Mouse (Mus musculus) midbrain, postnatal 0 days (tissue): ENCODE results near the gene Calhm1. TPM values are rescaled to one million over a fixed set of nuclear protein-coding genes. Genes with fewer than 3 reads are reported as not detected.

Source experiments
- ATAC-seq: fragments of 200-750 bp; cut with Nextera tagmentation; 2 replicates; pipeline ENCODE4 v1.8.0; 2017; ENCODE audit warnings: moderate number of reproducible peaks, mild to moderate bottlenecking, moderate TSS enrichment, moderate library complexity; ENCODE audit not compliant: low FRiP score
- DNase-seq: peaks from one replicate; pipeline ENCODE4 v3.0.0-alpha.2; 2015; ENCODE audit warnings: low spot score
- H3K27ac ChIP-seq: fragments of 300-500 bp; sonication (generic); 2 replicates; pipeline ENCODE4 v1.5.1; 2014; ENCODE audit warnings: low read depth, mild to moderate bottlenecking, low read length, mixed read lengths
- H3K27me3 ChIP-seq: fragments of 300-500 bp; sonication (generic); 2 replicates; pipeline ENCODE4 v1.6.1; 2014; ENCODE audit warnings: low read length, control low read depth, mixed read lengths; ENCODE audit not compliant: insufficient read depth
- H3K36me3 ChIP-seq: fragments of 300-500 bp; sonication (generic); 2 replicates; pipeline ENCODE4 v1.6.1; 2014; ENCODE audit warnings: low read length, control low read depth, mixed read lengths; ENCODE audit not compliant: insufficient read depth
- H3K4me1 ChIP-seq: fragments of 300-500 bp; sonication (generic); 2 replicates; pipeline ENCODE4 v1.6.1; 2014; ENCODE audit warnings: mild to moderate bottlenecking, control low read depth, antibody characterized with exemption, low read length, mixed read lengths; ENCODE audit not compliant: insufficient read depth
- H3K4me2 ChIP-seq: fragments of 300-500 bp; sonication (generic); 2 replicates; pipeline ENCODE4 v1.6.1; 2014; ENCODE audit warnings: low read depth, mild to moderate bottlenecking, low read length, mixed read lengths; ENCODE audit not compliant: poor library complexity, severe bottlenecking
- H3K4me3 ChIP-seq: fragments of 300-500 bp; sonication (generic); 2 replicates; pipeline ENCODE4 v1.5.1; 2014; ENCODE audit warnings: low read depth, mild to moderate bottlenecking, low read length, moderate library complexity
- H3K9ac ChIP-seq: fragments of 300-500 bp; sonication (generic); replicated peaks from 2 replicates; pipeline ENCODE4 v1.6.1; 2014; ENCODE audit warnings: mild to moderate bottlenecking, low read length, moderate library complexity, mixed read lengths; ENCODE audit not compliant: poor library complexity, severe bottlenecking
- H3K9me3 ChIP-seq: fragments of 300-500 bp; sonication (generic); 2 replicates; pipeline ENCODE4 v1.6.1; 2016; ENCODE audit warnings: low read length, control low read depth
- CTCF ChIP-seq: IDR thresholded peaks from 2 replicates; pipeline ENCODE4 v1.5.1; 2016; ENCODE audit warnings: antibody characterized with exemption, mild to moderate bottlenecking
- WGBS: fragments of 180-500 bp; shearing (Covaris S2); extraction: QIAGEN DNeasy Blood & Tissue Kit; methylation state at CpG from one replicate; pipeline ENCODE4 v1.1.7; 2014; 5-methylcytosine and 5-hydroxymethylcytosine counted together
- polyA plus RNA-seq: library from polyadenylated mRNA; unstranded; fragments of >200 nt; fragmentation: Nextera tagmentation; extraction: Ambion mirVana; gene quantifications from 2 replicates; pipeline ENCODE4 v1.2.1, GENCODE M21; 2015
- total RNA-seq: library from RNA; depleted of rRNA; stranded (reverse); fragments of >200 nt; gene quantifications from 2 replicates; pipeline ENCODE4 v1.2.3, GENCODE M21; 2014

Calhm1 gene
- total and polyA plus RNA-seq, 2 experiments from 2014 or later = not detected

GRCm38 (mm10) chr19:47163176-47163744 is 19.2 kb upstream of the Calhm1 start:
- Histone ChIP-seq H3K36me3 (no peaks in the 10 kb centered on the region), H3K27ac (no peak overlapping the region), H3K4me2 (no peak overlapping the region), H3K4me1 (no peaks in the 10 kb centered on the region), H3K9me3 (no peaks in the 10 kb centered on the region), H3K4me3 (no peak overlapping the region), H3K9ac (no peak overlapping the region), H3K27me3 (0 out of 2 replicates have a peak, but pooled peaks cover 3% of the 10 kb centered on the region)
- ATAC-seq (no peak), DNase-seq (no peak)
- 98% methylated on average over 6 of the region's 6 CpGs for WGBS
- TF ChIP-seq CTCF = no peak

- Histone ChIP-seq H3K9ac (no peak overlapping the region), H3K36me3 (no peaks in the 10 kb centered on the region), H3K4me3 (no peak overlapping the region), H3K4me1 (no peaks in the 10 kb centered on the region), H3K4me2 (no peak overlapping the region), H3K27ac (no peak overlapping the region), H3K27me3 (no peaks in the 10 kb centered on the region), H3K9me3 (no peaks in the 10 kb centered on the region)
- DNase-seq (no peak), ATAC-seq (no peak)
- TF ChIP-seq CTCF = no peak
- WGBS = 59% methylated on average over 2 of the region's 4 CpGs
Measured at GRCm38 (mm10) chr19:47161669-47162068, 17.6 kb upstream of the Calhm1 start.

DNA sequence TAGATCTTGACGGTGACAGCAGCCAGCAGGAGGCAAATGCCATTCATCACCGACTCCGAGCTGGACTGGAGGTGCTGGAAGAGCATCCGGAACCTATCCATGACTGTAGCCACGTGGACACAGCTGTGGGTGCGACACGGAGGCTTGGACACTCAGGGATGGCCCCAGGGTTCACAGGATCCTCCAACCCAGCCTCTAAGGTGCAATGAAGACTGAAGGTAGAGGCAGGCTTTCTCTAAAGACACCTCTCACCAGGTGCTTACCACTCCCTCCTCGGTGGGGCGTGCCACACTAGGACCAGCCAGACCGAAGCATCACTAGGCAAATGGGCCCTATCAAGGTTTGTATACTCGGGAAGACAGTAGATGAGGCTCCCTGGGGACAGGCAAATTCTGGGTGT is 13.6 kb upstream of the Calhm1 start, which contains the start of gene Calhm3:
Gene Calhm3, minus strand, starts transcription at position 101 of the 400 bp plus-strand sequence.
- no peak within 1 kb of the TSS for H3K27ac ChIP-seq
- no peaks in the 10 kb centered on the region for H3K4me1 ChIP-seq
- 78% methylated on average over 11 of the region's 11 CpGs for WGBS
- H3K36me3 ChIP-seq = no peaks in the 10 kb centered on the region
- H3K9me3 ChIP-seq = no peaks in the 10 kb centered on the region
- no peaks in the 10 kb centered on the region for H3K27me3 ChIP-seq
- no peak within 1 kb of the TSS for H3K4me2 ChIP-seq
- DNase-seq = no peak
- no peak within 1 kb of the TSS for H3K9ac ChIP-seq
- TF ChIP-seq CTCF = no peak
- no peak for ATAC-seq
- H3K4me3 ChIP-seq = no peak within 1 kb of the TSS

DNA sequence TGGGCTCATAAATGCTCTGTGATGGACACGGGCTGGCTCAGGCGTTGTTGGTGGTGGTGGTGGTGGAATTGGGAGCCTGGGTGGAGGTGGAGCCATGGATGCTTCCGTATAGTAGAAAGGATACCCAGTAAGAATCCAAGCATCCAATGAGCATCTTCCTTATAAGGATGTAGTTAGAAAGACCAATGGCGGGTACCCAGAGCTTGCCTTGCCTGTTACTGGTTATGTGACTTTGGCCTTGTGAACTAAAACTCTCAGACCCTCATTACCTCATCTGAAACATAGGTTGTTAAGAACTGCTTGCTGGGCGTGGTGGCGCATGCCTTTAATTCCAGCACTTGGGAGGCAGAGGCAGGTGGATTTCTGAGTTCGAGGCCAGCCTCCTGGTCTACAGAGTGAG is 9.7 kb upstream of the Calhm1 start:
- no peaks in the 10 kb centered on the region for H3K4me1 ChIP-seq
- DNase-seq (no peak), ATAC-seq (no peak)
- no peaks in the 10 kb centered on the region for H3K9me3 ChIP-seq
- no peak overlapping the region for H3K27ac ChIP-seq
- WGBS = 94% methylated on average over 7 of the region's 7 CpGs
- H3K4me2 ChIP-seq = no peak overlapping the region
- H3K4me3 ChIP-seq = no peak overlapping the region
- TF ChIP-seq CTCF = no peak
- H3K27me3 ChIP-seq = no peaks in the 10 kb centered on the region
- H3K9ac ChIP-seq = no peak overlapping the region
- no peaks in the 10 kb centered on the region for H3K36me3 ChIP-seq

- H3K27me3 ChIP-seq = no peaks in the 10 kb centered on the region
- no peaks in the 10 kb centered on the region for H3K4me1 ChIP-seq
- peak overlapping the region; percentile 23; the same call in 1 of the 2 replicates for H3K4me3 ChIP-seq
- H3K9ac ChIP-seq = peak overlapping the region; percentile 44; the same call in 1 of the 2 replicates
- no peak for ATAC-seq
- TF ChIP-seq CTCF = no peak
- H3K27ac ChIP-seq = no peak overlapping the region
- H3K9me3 ChIP-seq = no peaks in the 10 kb centered on the region
- no peak for DNase-seq
- H3K4me2 ChIP-seq = peak overlapping the region; percentile 42
- WGBS = 60% methylated on average over 12 of the region's 12 CpGs
- H3K36me3 ChIP-seq = no peaks in the 10 kb centered on the region
Measured at GRCm38 (mm10) chr19:47152062-47152369, 8.0 kb upstream of the Calhm1 start.

GRCm38 (mm10) chr19:47151332-47152061 is 7.4 kb upstream of the Calhm1 start:
- peak; percentile 39 for DNase-seq
- H3K27ac ChIP-seq = no peak overlapping the region

More at GRCm38 (mm10) chr19:47151332-47152061, 7.4 kb upstream of the Calhm1 start:
- H3K36me3 ChIP-seq = no peaks in the 10 kb centered on the region
- no peak for TF ChIP-seq CTCF
- WGBS = 28% methylated on average over 32 of the region's 32 CpGs
- peak overlapping the region; percentile 42 for H3K4me2 ChIP-seq
- H3K4me3 ChIP-seq = peak overlapping the region; percentile 23; the same call in 1 of the 2 replicates
- peak; percentile 74 for ATAC-seq
- no peaks in the 10 kb centered on the region for H3K27me3 ChIP-seq
- H3K9me3 ChIP-seq = no peaks in the 10 kb centered on the region
- H3K4me1 ChIP-seq = no peaks in the 10 kb centered on the region
- H3K9ac ChIP-seq = peak overlapping the region; percentile 44; the same call in 1 of the 2 replicates
